Mouse (Mus musculus) brain, embryonic 18.5 days (tissue): ENCODE data around the gene Cadm2.
A peak's percentile ranks its signal among the peaks of the same experiment; 100 is the strongest.

ENCODE experiments used
- DNase-seq: peaks from one replicate; pipeline ENCODE4 v3.0.0-alpha.2; 2012; ENCODE audit warnings: low read depth, low spot score

Cadm2 gene

DNA sequence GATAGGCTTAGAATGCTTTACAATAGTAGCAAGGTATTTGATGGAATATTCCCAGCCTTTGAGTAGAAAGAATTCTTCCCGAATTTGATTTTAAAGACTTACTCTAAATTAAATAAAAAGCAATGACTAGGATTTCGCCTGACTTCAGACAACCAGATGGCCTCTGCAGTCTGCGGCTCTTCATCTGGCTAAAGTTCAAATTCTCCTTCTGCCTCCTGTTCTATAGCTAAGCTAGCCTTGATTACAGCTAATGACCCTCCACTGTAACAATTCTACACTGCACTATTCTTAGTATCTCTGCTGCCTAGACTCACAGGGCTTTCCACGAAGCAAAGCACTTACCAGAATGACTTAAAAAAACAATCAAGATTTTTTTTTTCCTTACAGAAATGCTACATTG is 495.9 kb downstream of the Cadm2 start:
- no peak for DNase-seq

DNA sequence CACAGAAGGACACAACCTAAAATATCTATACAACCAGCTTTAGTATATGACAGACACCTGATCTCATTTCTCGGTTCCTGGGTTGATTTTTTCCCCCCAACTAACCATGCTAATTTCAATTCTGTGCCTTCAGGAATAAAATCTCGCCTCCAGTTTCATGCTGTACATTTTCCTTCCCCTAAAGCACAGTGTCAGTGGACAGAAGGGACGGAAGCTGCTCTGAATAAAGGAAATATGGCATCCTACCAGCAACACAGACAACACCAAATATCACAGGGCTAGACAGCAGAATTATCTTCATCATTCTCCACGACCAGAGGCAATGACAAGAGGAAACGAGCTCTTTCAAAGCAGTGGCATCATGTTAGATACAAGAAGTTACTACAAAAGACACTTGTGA is 498.2 kb downstream of the Cadm2 start:
- DNase-seq = no peak

DNA sequence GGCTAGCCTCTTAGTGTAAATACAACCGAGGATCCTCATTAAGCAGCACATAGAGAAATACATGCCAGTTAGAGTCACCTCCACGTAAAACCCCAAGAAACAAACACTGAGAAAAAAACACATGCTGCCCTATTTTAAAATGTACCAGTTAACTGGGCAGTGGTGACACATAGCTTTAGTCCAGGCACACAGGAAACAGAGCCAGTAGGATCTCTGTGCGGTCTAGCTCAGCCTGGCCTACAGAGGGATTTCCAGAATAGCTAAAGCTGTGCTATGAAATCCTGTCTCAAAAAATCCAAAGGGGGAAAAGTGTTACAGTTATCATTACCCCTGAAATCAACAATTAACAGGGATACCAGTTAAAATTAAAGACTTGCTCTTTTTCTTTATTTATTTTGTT is 498.9 kb downstream of the Cadm2 start:
- no peak for DNase-seq

DNA sequence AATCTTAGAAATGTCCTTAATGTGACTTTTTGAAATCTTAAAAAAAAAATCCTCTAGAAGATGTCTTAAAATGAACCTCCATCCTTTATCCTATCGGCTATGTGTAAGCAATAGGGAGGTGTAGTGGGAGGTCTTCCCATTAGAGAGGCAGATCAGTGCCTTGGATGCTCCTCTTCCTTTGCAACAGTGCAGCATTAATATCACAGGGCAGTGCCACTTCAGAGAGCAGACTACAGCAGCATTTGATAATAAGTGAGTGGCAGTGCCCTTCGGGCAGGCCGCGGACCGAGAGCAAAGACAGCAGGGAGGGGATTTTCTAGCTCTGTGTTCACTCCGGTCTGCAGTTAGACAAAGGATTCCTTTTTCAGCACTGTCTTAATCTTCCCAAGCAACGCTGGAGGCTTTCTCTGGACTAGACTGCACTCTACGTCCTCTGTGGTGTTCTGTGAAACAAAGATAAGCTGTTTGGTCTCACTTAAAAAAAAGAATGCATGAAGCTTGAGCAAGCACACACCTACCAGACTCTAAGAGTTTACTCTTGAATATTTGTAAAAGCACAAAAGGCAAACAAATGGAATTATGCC is 514.1 kb downstream of the Cadm2 start:
- no peak for DNase-seq

DNA sequence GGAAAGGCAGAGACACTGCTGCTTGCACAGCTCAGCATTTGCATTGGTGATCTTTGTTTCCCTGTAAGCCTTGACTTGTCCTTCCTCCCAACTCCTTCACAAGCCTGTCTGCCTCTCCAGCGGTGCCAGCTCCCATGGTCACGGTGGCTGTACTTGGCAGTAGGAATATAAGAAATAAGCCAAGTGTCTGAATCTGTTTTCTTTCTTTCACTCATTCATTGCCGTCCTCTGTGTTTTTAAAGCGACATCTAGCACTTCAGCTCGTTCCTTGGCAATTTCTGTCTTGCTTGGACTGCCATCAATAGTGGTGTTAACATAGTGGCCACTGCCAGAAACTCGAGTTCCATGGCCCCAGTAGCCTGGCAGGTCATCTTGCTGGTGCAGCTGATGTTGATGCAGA is 524.0 kb downstream of the Cadm2 start:
- peak; percentile 30 for DNase-seq

DNA sequence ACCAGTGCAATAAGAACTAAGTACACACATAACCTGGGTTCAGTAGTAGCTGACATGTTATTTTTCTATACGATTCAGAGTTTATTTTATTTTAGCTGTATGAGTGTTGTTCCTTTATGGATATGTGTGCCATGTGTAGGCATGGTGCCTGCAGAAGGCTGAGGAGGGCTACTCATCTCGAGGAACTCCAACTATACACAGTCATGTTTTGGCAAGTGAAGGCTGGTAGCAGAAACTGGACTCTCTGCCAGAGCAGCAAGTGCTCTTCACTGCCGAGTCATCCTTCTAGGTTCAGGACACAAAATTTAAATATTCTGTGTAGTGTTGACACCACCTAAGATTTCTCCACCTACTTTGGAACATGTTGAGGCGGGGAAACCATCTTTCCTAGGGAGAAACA is 524.8 kb downstream of the Cadm2 start:
- DNase-seq = no peak

DNA sequence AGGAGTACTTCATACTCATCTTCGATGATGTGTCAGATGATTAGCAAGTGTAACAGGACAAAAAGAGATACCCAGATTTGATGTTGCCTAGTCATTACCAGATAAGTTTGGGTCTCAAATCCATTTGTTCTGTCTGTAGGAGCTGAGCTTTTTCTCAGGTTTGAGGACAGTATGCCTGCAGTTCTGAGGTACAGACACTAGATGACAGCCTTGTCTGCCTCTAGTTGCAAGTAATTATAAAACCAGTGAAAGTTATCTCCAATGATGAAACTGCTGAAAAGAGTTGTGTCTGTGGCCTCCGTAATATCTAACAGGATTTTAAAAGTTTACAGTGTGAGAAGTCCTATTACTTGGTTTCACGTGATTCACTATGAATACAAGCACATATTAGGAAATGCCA is 531.0 kb downstream of the Cadm2 start:
- no peak for DNase-seq

DNA sequence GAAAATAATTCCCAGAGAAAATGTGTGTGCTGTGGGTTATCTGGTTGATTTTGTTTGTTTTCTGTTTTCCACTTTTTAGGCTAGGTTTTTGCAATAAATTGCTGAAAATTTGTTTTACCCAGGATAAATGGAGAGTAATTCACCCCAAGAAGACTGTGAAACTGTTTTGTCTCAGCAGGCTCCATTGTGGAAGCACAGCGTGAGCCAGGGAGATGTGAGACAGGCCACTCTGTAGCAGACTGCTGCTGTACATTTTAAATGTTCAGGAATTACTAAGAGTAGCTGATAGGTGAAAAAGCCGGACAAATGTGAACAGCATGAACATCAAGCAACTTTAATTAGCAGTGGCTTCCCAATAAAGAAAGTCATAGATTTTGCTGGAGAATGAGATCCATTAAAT is 541.4 kb downstream of the Cadm2 start:
- DNase-seq = no peak

DNA sequence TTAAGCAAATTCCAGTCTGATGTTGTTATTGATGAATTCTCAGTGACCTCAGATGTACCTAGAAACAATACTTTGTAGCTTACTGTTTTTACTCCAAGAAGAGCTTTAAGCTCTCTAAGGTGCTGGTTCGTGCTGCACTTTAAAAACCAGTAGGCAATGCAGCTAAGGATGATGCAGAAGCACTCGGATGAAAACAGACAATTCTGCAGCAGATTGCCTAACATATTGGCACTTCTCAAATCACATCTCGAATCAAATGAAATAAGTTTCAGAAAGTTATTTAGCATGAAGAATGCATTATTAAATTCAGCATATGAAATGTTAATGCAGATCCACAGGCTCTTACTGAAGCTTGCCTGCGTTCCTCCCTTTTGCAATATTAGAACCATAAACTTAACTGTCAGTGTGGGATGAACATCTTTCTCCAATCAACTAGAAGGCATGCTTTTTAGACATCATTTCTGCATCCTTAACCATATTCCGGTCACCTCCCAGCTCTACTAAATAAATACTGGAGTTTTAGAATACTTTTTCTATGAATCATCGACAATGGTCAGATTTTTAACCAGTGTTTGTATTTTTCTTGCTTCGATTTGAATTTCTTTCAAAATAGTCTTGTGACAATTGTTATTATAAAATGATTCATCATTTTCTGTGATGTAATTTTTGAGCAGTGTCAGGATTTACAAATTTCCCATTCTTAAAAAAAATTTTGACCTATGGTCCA is 544.4 kb downstream of the Cadm2 start:
- DNase-seq = no peak

DNA sequence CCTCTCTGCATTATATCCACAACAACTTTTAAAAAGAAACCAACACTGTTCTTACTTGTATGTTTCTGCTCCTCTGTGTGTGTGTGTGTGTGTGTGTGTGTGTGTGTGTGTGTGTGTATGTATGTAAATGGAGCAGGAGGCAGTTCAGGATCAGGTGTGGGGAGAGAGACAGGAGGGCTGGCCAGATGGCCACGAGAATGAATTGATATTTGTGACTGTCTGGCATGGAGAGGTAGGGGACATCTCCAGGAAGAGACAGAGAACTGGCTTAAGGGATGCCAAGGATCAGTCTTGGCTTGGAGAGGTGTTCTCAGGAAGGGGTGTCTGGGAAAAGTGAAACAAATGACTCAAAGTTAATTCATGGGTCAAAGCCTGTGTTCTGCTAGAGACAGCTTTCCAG is 552.2 kb downstream of the Cadm2 start:
- no peak for DNase-seq

DNA sequence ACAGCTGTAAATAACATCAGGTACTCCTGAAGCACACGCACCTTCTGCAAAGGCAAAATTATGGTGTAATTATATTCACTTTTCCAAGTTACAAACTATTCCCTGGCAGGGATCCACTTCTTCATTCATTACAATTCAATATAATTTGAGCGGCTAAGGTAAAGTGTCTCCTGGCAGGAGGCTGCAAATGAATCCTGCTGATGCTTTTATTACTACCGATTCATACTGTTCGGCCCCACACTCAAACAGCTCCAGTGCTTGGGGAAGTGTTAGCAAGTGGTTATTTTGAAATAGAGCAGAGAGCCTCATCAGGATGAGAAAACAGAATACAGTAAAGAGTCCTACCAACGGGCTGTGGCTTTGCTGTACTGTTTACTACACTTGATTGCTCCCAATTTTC is 589.8 kb downstream of the Cadm2 start:
- no peak for DNase-seq

DNA sequence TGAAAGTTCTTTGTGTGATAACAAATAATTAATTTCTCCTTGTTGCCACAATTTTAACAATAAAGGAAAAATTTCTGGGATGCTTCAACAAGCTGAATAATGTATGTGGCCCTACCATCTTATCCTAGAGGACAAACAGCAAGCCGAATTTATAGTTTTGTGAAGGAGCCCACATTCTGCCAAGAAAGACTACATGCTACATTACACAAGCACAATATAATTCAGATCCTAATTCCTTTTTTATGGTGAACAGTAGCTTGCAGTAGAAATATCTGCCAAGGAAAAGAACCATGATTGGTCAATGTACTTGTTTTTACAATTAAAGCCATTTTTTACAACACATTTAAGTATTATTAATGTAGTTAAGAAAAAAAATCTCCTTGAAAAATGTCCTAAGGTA is 600.9 kb downstream of the Cadm2 start:
- no peak for DNase-seq

DNA sequence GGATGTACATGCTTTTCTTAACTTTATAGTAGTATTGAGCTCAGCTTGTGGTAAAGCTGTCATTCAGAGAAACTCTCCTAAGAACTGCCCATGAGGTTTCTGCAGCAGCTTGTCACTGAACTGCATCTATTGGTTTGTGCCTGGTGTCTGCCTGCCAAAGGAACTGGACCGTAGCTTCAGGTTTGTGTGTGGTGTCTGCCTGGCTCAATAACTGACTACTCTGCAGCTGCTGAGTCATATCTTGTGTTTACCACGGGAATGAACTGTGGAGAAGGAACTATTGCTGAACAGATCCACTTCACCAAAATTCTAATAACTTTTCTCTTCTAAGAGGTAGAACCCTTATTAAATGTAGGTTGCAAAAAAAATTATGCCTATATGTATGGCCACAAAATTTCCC is 603.0 kb downstream of the Cadm2 start:
- DNase-seq = no peak

DNA sequence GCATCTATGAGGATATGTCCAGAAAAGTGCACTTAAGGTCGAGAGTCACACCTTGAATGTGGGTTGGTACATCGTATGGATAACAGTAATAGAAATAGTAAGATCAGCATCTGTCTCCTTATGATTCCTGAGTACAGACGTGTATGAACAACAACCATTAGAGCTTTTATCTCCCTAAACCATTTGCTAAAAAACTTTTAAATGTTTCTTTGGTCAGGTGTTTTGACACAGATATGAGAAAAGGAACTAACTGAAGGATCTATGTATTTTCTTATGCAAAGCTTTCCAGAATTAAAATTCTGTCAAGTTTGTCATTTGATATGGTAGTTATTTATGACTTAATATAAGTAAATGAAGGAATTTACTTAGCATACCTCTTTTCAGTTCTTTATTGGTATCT is 617.5 kb downstream of the Cadm2 start:
- no peak for DNase-seq

DNA sequence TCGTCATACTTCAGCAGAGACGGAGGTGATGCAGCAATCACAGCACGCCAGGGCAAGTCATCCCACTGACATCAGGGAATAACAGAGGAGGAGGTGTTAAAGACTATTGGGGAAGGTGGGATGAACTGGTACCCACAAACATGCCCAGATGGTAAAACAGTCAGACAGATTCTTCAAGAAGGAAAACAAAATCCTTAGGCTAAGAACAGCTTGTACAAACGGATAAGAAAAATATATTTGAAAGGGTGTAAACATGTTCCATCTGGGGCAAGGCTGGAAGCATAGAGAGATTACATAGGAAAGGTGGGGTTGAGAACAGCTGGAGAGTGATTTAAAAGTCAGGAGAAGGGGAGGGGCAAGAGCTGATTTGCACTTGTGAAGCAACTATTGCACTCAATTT is 619.0 kb downstream of the Cadm2 start:
- DNase-seq = no peak

DNA sequence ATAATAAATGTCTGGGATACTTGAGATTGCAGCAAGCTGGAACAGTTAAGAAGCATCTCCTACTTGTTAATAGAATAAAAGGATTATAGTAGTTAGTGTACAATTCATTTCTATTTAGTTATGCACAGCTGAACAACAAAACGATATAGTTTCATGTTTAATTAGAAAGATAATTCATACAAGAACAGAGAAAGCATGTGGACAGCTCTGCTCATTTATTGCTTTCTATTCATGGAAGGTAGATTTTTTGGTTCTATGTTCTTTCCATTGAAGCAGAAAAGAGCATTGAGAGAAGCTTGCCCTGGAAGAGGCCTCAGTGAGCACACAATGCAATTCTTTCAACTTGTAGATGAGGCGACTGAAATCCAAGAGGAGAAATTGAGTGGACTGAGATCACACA is 623.2 kb downstream of the Cadm2 start:
- no peak for DNase-seq

DNA sequence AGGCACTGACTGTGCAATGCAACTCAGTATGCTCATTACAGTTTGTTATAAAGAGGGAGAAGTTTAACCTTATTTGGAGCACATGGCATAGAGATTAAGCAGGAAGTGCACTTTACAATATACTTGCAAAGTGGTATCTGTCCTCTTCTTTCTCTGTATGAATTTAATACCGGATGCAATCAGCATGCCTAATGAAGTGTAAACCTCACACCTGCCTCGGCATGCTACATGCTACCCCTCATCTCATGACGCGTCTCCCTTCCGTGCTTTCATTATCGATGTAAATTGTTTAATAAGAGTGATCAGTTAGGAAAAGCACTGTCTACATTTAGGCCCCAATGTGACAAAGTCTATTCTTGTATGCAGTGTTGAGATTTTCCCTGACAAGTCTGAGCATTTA is 633.0 kb downstream of the Cadm2 start:
- DNase-seq = no peak

DNA sequence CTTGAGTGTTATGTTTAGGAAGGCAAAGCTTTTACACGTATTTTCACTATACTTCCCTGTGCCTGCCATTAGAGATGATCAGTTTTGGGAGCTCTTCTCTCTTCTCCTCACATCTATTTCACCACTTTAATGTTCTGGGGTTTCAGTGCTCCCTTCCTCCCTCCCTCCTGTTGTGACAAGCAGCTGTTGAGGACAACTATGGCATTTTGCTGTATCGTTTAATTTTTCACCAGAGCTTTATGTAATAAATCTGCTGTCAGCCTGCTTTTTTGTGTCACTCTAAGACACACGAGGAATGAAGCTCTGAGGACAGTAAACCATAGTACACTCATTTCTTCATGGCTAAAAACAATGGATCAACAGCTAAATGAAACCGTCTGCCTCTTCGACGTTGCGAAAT is 633.8 kb downstream of the Cadm2 start:
- no peak for DNase-seq

DNA sequence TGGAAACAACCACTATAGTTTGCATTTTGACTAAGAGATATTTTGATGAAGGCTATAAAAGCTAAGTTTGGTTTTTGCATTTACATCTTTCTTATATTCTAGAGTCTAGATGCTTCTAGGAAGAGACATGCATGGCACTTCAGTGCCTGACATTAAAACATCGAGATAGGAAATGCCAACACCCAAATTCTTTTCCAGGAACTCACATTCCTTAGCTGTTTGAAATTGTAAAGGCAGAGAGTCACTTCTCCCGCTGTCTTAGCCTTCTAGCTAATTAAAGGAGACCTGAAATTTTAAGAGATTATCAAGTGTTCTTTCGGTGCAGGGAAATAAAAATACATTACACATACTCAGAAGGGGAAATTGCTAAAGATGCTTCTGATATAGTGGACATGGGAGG is 649.8 kb downstream of the Cadm2 start:
- no peak for DNase-seq

DNA sequence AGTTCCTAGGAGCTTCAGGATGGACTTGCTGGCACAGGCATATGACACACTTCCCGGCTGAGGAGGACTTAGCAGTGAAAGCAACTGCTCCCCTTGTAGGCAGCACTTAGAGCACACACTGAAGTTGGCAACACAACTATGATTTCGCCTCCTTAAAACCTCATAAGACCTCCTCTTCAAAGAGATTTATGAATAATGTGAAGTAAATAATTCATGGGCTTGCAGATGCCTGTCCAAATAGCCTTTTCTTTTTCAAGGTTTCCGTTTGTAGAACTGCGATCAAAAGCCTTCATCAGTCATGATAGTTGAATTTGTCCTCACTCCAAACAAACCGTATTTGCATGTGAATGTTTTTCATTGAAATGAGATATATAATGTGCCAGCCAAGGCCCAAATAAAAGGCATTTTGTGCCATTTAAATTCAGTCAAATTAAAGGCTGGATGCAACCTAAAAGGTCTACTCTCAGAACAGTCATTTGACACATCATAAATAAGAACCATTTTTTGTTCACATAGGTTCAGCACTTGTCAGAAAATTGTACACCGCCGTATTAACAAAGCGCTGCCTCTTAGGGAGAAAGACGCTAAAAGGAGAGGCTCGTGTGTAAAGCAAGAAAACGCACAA is 651.1 kb downstream of the Cadm2 start:
- DNase-seq = peak; percentile 37

DNA sequence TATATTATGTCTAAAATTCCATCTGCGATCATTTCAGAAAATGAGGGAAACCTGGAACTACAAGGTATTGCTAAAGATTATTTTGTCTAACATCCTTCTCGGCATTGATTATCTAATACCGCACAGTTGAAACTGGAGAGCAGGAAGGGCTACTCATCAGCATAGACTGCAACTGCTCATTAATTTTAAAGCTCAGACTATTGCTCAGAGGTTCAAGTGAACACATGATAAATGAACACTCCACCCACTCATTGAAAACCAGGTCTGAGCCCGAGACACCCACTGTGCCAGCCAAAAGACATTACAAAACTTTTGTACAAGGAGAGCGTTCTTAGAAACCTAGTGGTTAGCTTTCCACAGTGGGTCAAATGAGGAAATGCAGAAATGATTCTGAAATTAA is 652.4 kb downstream of the Cadm2 start:
- DNase-seq = no peak

DNA sequence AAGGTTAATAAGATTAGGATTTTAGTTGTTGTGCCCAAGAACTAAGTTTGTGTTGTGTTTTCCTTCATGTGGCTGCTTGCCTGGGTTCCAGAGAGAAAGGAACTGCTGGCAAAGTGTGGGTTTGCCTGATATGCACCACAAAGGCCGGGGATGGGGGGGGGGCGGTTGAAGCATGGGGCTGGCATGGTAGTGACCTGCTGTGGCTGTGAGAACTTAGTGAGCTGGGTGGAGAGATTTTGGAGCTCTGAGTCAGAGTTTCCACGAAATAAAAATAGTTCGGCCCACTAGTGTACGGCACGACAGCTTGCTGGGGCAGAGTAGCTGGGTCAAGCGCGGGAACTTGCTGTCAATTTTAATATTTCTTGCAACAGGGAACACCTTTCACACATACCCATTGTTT is 653.0 kb downstream of the Cadm2 start:
- DNase-seq = no peak

DNA sequence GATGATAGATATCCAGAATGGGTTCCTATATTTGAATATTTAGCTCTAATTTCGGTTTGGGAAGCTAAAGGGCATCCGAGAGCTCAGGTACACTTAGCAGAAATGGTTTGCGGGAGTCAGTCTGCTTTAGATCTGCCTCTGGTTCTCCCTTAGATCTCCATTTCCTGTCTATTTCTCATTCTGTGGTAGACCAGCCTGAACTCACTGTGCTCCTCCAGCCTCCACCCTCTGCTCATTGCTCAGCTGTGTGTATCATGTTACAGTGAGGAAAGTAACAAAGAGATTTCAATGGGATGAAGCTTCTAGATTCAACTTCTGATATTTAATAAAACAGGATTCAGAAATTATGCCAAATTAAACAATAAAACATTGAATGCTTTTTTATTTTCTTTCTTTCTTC is 661.6 kb downstream of the Cadm2 start:
- no peak for DNase-seq
